Mouse (Mus musculus) left cerebral cortex, adult 18-20 months (tissue): ENCODE results near the gene Olfr860. TPM values are rescaled to one million over a fixed set of nuclear protein-coding genes. Genes with fewer than 3 reads are reported as not detected.
"Not testable (repeated sequence)": the region's sequence is repeated elsewhere in the genome, so short reads cannot be mapped to it uniquely, and the experiment has no call there.

Experiments
- DNase-seq, 2 experiments: peaks; one replicate each; pipeline ENCODE4 v3.0.0; 2021 to 2022; ENCODE audit warnings: low spot score in 2 of 2, mixed read lengths in 1 of 2
- long read RNA-seq, 2 experiments: library from polyadenylated mRNA; stranded (forward); transcript quantifications; one replicate each; pipeline ENCODE4 v2.0.0; 2021
- total RNA-seq, 2 experiments: library from RNA; stranded (reverse); gene quantifications; 2 replicates each; pipeline ENCODE4 v1.2.3; 2021

Gene Olfr860
- not detected for total RNA-seq
- long read RNA-seq, experiment 1: 0 reads
- long read RNA-seq, experiment 2: 0 reads

- no peak for DNase-seq
Measured at GRCm38 (mm10) chr9:19849647-19850046, at the start of gene Olfr860. Gene Olfr860, minus strand, starts transcription at chr9:19849747.

- no peak for DNase-seq
Measured at GRCm38 (mm10) chr9:19887904-19888303, 38.4 kb upstream of the Olfr860 start, which contains the start of gene Olfr862. Gene Olfr862, minus strand, starts transcription at chr9:19888004.

- DNase-seq: not testable (repeated sequence)
Measured at GRCm38 (mm10) chr9:19804606-19805005, 44.9 kb downstream of the Olfr860 start, which contains the start of gene Olfr859. Gene Olfr859, plus strand, starts transcription at chr9:19804906.

GRCm38 (mm10) chr9:19803000-19803399 lies 46.5 kb downstream of the Olfr860 start:
- no peak for DNase-seq

Other genes starting within 250 kb of the Olfr860 start
- 10 to 100 TPM; 21.8 to 22.7 TPM for gene Zfp317, start 227.6 kb downstream of the Olfr860 start, total RNA-seq
- gene Olfr857, start 140.3 kb downstream of the Olfr860 start, total RNA-seq: not detected
- gene Olfr58, start 69.5 kb downstream of the Olfr860 start, total RNA-seq: not detected
- not detected for gene Olfr859, start 44.8 kb downstream of the Olfr860 start, total RNA-seq
- not detected for gene Olfr862, start 38.3 kb upstream of the Olfr860 start, total RNA-seq
- gene Olfr77, start 67.1 kb upstream of the Olfr860 start, total RNA-seq: not detected
- not detected for gene Olfr866, start 178.3 kb upstream of the Olfr860 start, total RNA-seq
- gene Olfr867, start 207.8 kb upstream of the Olfr860 start, total RNA-seq: not detected
- not detected for gene Olfr868, start 248.9 kb upstream of the Olfr860 start, total RNA-seq